Mouse (Mus musculus): ENCODE results near the gene Exoc3l. TPM values are rescaled to one million over a fixed set of nuclear protein-coding genes. Genes with fewer than 3 reads are reported as not detected.

Exoc3l gene
- polyA plus RNA-seq, 1 experiment, result 12.7 TPM

GRCm38 (mm10) chr8:105317941-105318340 is 22.0 kb upstream of the Exoc3l start:
- Histone ChIP-seq H3K4me3 (ENCODE audit: control insufficient read depth, insufficient read depth, low read length) (no peak overlapping the region), H3K27ac (ENCODE audit: control insufficient read depth, insufficient read depth, low read length) (no peak overlapping the region), H3K27me3 (ENCODE audit: control insufficient read depth, insufficient read depth, low read length) (no peaks in the 10 kb centered on the region), H3K4me1 (replicated peaks; ENCODE audit: control insufficient read depth, insufficient read depth, low read length) (no peaks in the 10 kb centered on the region), H3K36me3 (ENCODE audit: control insufficient read depth, insufficient read depth, low read length) (peaks cover 5% of the 10 kb centered on the region; the same call in 1 of the 2 replicates)
- TF ChIP-seq CTCF (IDR thresholded peaks at IDR 0.05; ENCODE audit: borderline replicate concordance, control insufficient read depth, extremely low read depth, insufficient read depth, low read length, poor library complexity), result no peak
- no peak for TF ChIP-seq POLR2A (IDR thresholded peaks at IDR 0.05; ENCODE audit: control insufficient read depth, extremely low read depth, insufficient read depth, low read length, poor library complexity)
- 96% methylated on average over 4 of the region's 4 CpGs for WGBS
- no peak for DNase-seq

- DNase-seq, result no peak
- Histone ChIP-seq H3K27me3 (ENCODE audit: control insufficient read depth, insufficient read depth, low read length) (no peaks in the 10 kb centered on the region), H3K4me1 (replicated peaks; ENCODE audit: control insufficient read depth, insufficient read depth, low read length) (no peaks in the 10 kb centered on the region), H3K4me3 (ENCODE audit: control insufficient read depth, insufficient read depth, low read length) (no peak overlapping the region), H3K36me3 (ENCODE audit: control insufficient read depth, insufficient read depth, low read length) (peaks cover 5% of the 10 kb centered on the region; the same call in 1 of the 2 replicates), H3K27ac (ENCODE audit: control insufficient read depth, insufficient read depth, low read length) (no peak overlapping the region)
- TF ChIP-seq POLR2A (IDR thresholded peaks at IDR 0.05; ENCODE audit: control insufficient read depth, extremely low read depth, insufficient read depth, low read length, poor library complexity) (no peak), CTCF (IDR thresholded peaks at IDR 0.05; ENCODE audit: borderline replicate concordance, control insufficient read depth, extremely low read depth, insufficient read depth, low read length, poor library complexity) (no peak)
- 98% methylated on average over 18 of the region's 18 CpGs for WGBS
Observed at GRCm38 (mm10) chr8:105315073-105315769, 19.3 kb upstream of the Exoc3l start.

- Histone ChIP-seq H3K36me3 (ENCODE audit: control insufficient read depth, insufficient read depth, low read length) (peaks cover 5% of the 10 kb centered on the region; the same call in 1 of the 2 replicates), H3K4me1 (replicated peaks; ENCODE audit: control insufficient read depth, insufficient read depth, low read length) (no peaks in the 10 kb centered on the region), H3K4me3 (ENCODE audit: control insufficient read depth, insufficient read depth, low read length) (no peak overlapping the region), H3K27me3 (ENCODE audit: control insufficient read depth, insufficient read depth, low read length) (no peaks in the 10 kb centered on the region), H3K27ac (ENCODE audit: control insufficient read depth, insufficient read depth, low read length) (no peak overlapping the region)
- TF ChIP-seq CTCF (IDR thresholded peaks at IDR 0.05; ENCODE audit: borderline replicate concordance, control insufficient read depth, extremely low read depth, insufficient read depth, low read length, poor library complexity), result no peak
- TF ChIP-seq POLR2A (IDR thresholded peaks at IDR 0.05; ENCODE audit: control insufficient read depth, extremely low read depth, insufficient read depth, low read length, poor library complexity), result no peak
- DNase-seq, result no peak
- WGBS, result 96% methylated on average over 9 of the region's 9 CpGs
Observed at GRCm38 (mm10) chr8:105313622-105314402, 17.9 kb upstream of the Exoc3l start.

- Histone ChIP-seq H3K27me3 (ENCODE audit: control insufficient read depth, insufficient read depth, low read length) (no peaks in the 10 kb centered on the region), H3K4me1 (replicated peaks; ENCODE audit: control insufficient read depth, insufficient read depth, low read length) (no peaks in the 10 kb centered on the region), H3K4me3 (ENCODE audit: control insufficient read depth, insufficient read depth, low read length) (no peak overlapping the region), H3K36me3 (ENCODE audit: control insufficient read depth, insufficient read depth, low read length) (no peaks in the 10 kb centered on the region), H3K27ac (ENCODE audit: control insufficient read depth, insufficient read depth, low read length) (no peak overlapping the region)
- TF ChIP-seq POLR2A (IDR thresholded peaks at IDR 0.05; ENCODE audit: control insufficient read depth, extremely low read depth, insufficient read depth, low read length, poor library complexity) (no peak), CTCF (IDR thresholded peaks at IDR 0.05; ENCODE audit: borderline replicate concordance, control insufficient read depth, extremely low read depth, insufficient read depth, low read length, poor library complexity) (no peak)
- no peak for DNase-seq
- 95% methylated on average over 8 of the region's 8 CpGs for WGBS
Observed at GRCm38 (mm10) chr8:105312891-105313481, 17.1 kb upstream of the Exoc3l start.

- Histone ChIP-seq H3K27me3 (ENCODE audit: control insufficient read depth, insufficient read depth, low read length) (no peaks in the 10 kb centered on the region), H3K4me3 (ENCODE audit: control insufficient read depth, insufficient read depth, low read length) (no peak overlapping the region), H3K27ac (ENCODE audit: control insufficient read depth, insufficient read depth, low read length) (no peak overlapping the region), H3K4me1 (replicated peaks; ENCODE audit: control insufficient read depth, insufficient read depth, low read length) (peaks cover 11% of the 10 kb centered on the region), H3K36me3 (ENCODE audit: control insufficient read depth, insufficient read depth, low read length) (no peaks in the 10 kb centered on the region)
- no peak for DNase-seq
- TF ChIP-seq POLR2A (IDR thresholded peaks at IDR 0.05; ENCODE audit: control insufficient read depth, extremely low read depth, insufficient read depth, low read length, poor library complexity), result no peak
- no peak for TF ChIP-seq CTCF (IDR thresholded peaks at IDR 0.05; ENCODE audit: borderline replicate concordance, control insufficient read depth, extremely low read depth, insufficient read depth, low read length, poor library complexity)
- WGBS, result 98% methylated on average over 1 of the region's 1 CpGs
Observed at GRCm38 (mm10) chr8:105311718-105312117, 15.8 kb upstream of the Exoc3l start.

- Histone ChIP-seq H3K4me1 (replicated peaks; ENCODE audit: control insufficient read depth, insufficient read depth, low read length) (peaks cover 27% of the 10 kb centered on the region), H3K27ac (ENCODE audit: control insufficient read depth, insufficient read depth, low read length) (no peak overlapping the region), H3K27me3 (ENCODE audit: control insufficient read depth, insufficient read depth, low read length) (no peaks in the 10 kb centered on the region), H3K4me3 (ENCODE audit: control insufficient read depth, insufficient read depth, low read length) (no peak overlapping the region), H3K36me3 (ENCODE audit: control insufficient read depth, insufficient read depth, low read length) (no peaks in the 10 kb centered on the region)
- 92% methylated on average over 8 of the region's 8 CpGs for WGBS
- no peak for TF ChIP-seq CTCF (IDR thresholded peaks at IDR 0.05; ENCODE audit: borderline replicate concordance, control insufficient read depth, extremely low read depth, insufficient read depth, low read length, poor library complexity)
- no peak for TF ChIP-seq POLR2A (IDR thresholded peaks at IDR 0.05; ENCODE audit: control insufficient read depth, extremely low read depth, insufficient read depth, low read length, poor library complexity)
- DNase-seq, result no peak
Observed at GRCm38 (mm10) chr8:105310118-105310517, 14.2 kb upstream of the Exoc3l start.
